Comparison of ENCODE assay signal across 9 mouse cellular contexts in the genomic region with DNA sequence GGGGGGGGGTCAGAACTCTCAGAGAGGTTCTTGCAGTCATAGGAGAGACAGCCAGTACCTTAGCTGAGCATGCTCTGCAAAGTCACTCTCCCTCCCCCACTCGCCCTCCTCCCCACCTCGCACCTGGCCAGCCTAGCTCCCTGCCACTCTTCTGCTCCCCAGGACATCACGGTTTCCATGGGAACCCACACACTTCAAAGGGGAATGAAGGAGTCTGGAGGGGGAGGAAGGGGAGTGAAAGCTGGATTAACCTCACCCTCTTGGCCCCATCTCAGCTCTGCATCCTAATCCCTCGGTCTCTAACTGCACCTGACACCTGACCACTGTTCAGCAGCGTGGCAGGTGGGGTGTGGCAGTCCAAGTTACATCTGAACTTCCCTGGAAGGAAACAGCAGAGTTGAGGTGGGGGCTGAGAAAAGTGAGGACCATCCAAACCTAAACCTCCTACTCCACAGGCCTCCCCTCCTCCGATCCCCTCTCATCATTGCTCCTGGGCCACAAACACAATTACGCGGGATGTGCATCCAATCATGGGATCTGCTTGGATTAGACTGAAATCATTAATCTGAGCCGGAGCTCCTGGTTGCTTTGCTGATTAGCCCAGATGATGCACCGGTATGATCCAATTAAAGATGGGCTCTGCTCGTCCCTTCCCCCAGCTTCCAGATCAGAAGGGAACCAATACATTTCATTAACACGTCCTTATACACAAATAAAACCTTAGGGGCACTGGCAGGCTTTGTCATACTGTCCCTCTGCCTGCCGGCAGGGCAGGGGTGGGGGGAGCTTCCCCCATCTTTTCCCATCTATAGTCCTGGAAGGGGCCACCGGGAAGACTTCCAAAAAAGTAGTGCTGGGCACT.
DNase-seq lines count a peak whose midpoint lies in the region; ATAC-seq lines count a peak whose summit lies in the region.
"Had no signal": no experiment of that assay in that cellular context is flagged by ENCODE, and none has a peak within 500 bp of the region (broad histone marks: within the 10 kb centered on the region; RNA-seq: fewer than 3 reads in every experiment).

No protein-coding gene starts in this region.

- H3K4me3 ChIP-seq in embryonic facial prominence, embryonic 15.5 days (replicated peaks): no peak overlapping the region
- H3K4me3 ChIP-seq in limb, embryonic 12.5 days (replicated peaks): no peak overlapping the region
- H3K4me3 ChIP-seq: gastrocnemius, adult 2 months had no signal

- WGBS in embryonic facial prominence, embryonic 15.5 days: 31% methylated on average over 14 of the region's 14 CpGs
- WGBS in limb, embryonic 12.5 days: 17% methylated on average over 14 of the region's 14 CpGs

- no peaks in the 10 kb centered on the region for H3K27me3 ChIP-seq in embryonic facial prominence, embryonic 15.5 days
- peaks cover 59% of the 10 kb centered on the region for H3K27me3 ChIP-seq in limb, embryonic 12.5 days

- H3K4me1 ChIP-seq in embryonic facial prominence, embryonic 15.5 days: peaks cover 17% of the 10 kb centered on the region; the same call in 1 of the 2 replicates
- peaks cover 14% of the 10 kb centered on the region for H3K4me1 ChIP-seq in limb, embryonic 12.5 days (replicated peaks)

- no peaks in the 10 kb centered on the region for H3K36me3 ChIP-seq in embryonic facial prominence, embryonic 15.5 days
- peaks cover 13% of the 10 kb centered on the region; the same call in 1 of the 2 replicates for H3K36me3 ChIP-seq in limb, embryonic 12.5 days

- no peak overlapping the region for H3K4me2 ChIP-seq in embryonic facial prominence, embryonic 15.5 days (replicated peaks)
- H3K4me2 ChIP-seq in limb, embryonic 12.5 days: no peak overlapping the region

- ATAC-seq in embryonic facial prominence, embryonic 15.5 days (ENCODE audit: insufficient number of reproducible peaks, low FRiP score, low TSS enrichment, low read depth): 0 out of 2 replicates have a peak, but pooled peaks have one; percentile 44
- ATAC-seq in limb, embryonic 12.5 days (ENCODE audit: insufficient number of reproducible peaks, insufficient read depth, low FRiP score, low TSS enrichment, low read depth): peak; percentile 26; the same call in 1 of the 2 replicates

- H3K27ac ChIP-seq in embryonic facial prominence, embryonic 15.5 days (replicated peaks): no peak overlapping the region
- no peak overlapping the region for H3K27ac ChIP-seq in limb, embryonic 12.5 days

- peak; percentile 77 to 84 for DNase-seq in cerebellum, postnatal 10 days
- DNase-seq in cerebellum, adult 11-12 months: no peak
- peak; percentile 79 for DNase-seq in ES-CJ7 (ENCODE audit: low read depth, low spot score)
- DNase-seq in spleen, postnatal 14 days (ENCODE audit: low spot score in 2 of 2): no peak
- no peak for DNase-seq in gastrocnemius, adult 8-10 months (ENCODE audit: low spot score in 2 of 2)
- DNase-seq in thymus, postnatal 14 days: no peak
- DNase-seq: gastrocnemius, adult 2 months had no signal

- H3K9ac ChIP-seq in embryonic facial prominence, embryonic 15.5 days: no peak overlapping the region
- no peak overlapping the region for H3K9ac ChIP-seq in limb, embryonic 12.5 days (replicated peaks)

- no peaks in the 10 kb centered on the region for H3K9me3 ChIP-seq in embryonic facial prominence, embryonic 15.5 days (replicated peaks)
- H3K9me3 ChIP-seq in limb, embryonic 12.5 days: no peaks in the 10 kb centered on the region

Comparison
In these comparisons a context has a peak if more than half of its experiments do, and no peak if none do; other contexts are left out.
1. DNase-seq: peak in cerebellum, postnatal 10 days (2 of 2) and ES-CJ7 (single experiment); none in cerebellum, adult 11-12 months (single experiment), spleen, postnatal 14 days (0 of 2), gastrocnemius, adult 8-10 months (0 of 2) and thymus, postnatal 14 days (single experiment).